Mouse (Mus musculus) hindlimb bud, embryonic 11.5 days (tissue): ENCODE data around the gene Dnaja3.
"Not testable (repeated sequence)": the region's sequence is repeated elsewhere in the genome, so short reads cannot be mapped to it uniquely, and the experiment has no call there.

Source experiments
- DNase-seq: peaks from one replicate; pipeline ENCODE4 v3.0.0-alpha.2; 2012; ENCODE audit warnings: low read depth, low spot score; ENCODE audit errors: extremely low spot score

The Dnaja3 gene

GRCm38 (mm10) chr16:4717866-4718265 is 78.1 kb downstream of the Dnaja3 start:
- no peak for DNase-seq

DNA sequence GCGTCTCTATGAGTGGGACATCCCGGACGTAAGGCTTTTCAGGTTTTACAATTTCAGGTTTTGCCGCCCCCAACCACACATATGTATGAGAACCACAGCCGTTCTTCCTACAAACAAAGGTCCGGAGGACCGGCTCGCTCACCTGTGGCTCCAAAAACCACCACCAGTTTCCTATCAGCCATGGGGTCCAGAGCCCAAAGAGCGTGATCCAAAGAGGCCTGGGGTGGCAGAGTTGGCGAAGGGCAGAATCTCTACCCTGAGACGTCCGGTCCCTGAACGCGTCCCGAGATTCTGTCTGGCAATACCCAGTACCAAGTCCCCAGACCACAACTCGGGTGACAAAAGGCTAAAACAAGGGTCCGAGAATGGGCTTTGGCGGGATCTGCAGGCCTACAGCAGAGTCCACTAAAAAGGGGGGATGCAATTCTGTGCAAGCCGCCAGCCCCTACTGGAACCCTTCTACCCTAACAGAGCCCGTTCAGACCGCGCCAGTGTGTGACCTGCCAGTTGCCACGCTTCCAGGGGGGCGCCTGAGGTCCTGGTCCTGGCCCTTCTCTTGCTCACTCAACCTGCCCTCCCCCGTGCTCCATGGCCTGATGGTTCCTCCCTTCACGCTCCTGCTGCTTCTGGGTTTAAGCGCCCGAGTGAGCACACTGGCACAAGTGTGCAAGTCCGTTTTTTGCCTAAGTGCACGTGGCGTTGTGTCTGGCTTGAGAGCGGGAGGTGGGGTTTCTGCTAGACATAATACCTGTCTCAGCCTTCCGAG is 79.1 kb downstream of the Dnaja3 start, which contains the start of gene Nmral1:
TSS of gene Nmral1 (minus strand) at position 604 of the 766 bp plus-strand sequence.
- DNase-seq: peak; percentile 69

DNA sequence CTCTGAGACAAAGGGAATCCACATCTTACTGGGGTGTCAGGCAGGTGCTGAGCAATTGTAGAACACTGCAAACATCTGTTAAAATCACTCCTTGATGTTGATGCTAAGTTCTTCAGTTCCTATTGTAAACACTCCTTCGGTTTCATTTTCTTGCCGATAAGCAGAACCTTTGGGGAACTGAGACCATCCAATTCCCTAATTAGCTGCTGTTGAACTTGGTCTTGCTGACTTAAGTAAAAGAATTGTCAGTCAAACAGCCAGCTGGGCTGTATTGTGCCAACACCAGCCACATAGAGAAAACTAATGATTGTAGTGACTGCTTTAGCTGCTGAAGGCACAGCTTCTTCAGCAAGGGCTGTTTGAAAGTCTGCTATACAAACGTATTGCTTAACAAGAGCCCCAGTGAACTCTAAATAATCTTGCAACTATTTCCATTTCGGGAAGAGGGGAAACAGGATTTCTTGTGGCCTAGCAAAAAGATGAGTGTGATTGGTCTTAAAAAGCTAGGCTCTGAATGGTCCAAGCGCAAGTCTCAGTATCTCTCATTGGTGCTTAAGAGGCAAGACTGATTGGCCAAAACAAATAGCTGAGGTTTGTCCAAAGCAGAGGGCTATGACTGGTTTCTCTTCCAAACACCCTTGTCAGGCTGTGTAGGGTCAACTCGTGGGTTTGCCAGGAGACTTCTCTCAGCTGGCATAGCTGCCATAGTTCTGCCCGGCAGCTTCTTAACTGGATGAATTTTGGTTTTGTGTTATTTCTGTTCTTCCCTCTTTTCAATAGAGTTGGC is 82.5 kb downstream of the Dnaja3 start:
- no peak for DNase-seq

DNA sequence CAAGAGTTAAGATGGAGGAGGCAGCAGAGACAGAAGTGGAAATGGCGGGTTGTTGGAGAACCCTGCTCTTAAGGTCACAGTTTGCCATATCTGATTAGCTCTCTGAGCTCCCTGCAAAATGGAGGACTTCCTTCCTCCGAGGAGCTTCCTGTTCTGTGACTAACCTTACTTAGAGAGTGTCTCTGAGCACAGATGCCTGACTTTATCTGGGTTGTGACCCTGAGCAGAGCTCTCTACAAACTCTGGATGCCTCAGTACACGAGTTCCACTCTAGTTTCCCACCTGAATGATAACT is 83.1 kb downstream of the Dnaja3 start:
- DNase-seq: no peak

GRCm38 (mm10) chr16:4725266-4725665 is 85.5 kb downstream of the Dnaja3 start:
- no peak for DNase-seq

DNA sequence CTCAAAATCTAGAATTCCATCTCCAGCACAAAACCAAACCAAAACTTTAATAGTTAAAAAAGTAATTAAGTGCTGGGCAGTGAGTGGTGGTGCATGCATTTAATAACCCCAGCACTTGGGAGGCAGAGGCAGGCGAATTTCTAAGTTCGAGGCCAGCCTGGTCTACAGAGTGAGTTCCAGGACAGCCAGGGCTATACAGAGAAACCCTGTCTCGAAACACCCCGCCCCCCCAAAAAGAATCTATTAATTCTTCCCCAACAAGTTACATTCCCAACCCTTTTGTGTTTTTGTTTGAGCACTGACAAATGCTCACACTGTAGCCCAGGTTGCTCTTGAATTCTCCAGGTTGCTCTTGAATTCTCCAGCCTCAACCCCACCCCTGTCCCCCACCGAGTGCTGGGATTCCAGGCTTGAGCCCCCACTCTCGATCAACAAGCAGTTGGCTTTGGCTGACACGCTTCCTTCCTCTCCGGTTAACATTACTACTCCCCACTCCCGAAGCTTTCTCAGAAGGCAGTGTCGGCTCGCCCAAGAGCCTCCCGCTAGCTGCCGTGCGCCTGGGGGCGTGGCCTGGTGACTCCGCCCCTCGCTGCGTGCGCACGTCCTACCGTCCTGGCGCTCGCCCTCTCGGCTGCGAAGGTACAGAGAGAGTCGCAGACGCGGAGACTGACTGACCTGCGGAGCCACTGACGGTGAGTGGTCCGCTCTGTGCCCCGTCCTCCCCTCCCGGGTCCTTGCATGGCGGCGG is 86.2 kb downstream of the Dnaja3 start, which contains the start of gene Hmox2:
TSS of gene Hmox2 (plus strand) at position 582 of the 748 bp plus-strand sequence.
- DNase-seq: peak; percentile 68

- DNase-seq: no peak
Measured at GRCm38 (mm10) chr16:4726528-4727128, 86.8 kb downstream of the Dnaja3 start.

DNA sequence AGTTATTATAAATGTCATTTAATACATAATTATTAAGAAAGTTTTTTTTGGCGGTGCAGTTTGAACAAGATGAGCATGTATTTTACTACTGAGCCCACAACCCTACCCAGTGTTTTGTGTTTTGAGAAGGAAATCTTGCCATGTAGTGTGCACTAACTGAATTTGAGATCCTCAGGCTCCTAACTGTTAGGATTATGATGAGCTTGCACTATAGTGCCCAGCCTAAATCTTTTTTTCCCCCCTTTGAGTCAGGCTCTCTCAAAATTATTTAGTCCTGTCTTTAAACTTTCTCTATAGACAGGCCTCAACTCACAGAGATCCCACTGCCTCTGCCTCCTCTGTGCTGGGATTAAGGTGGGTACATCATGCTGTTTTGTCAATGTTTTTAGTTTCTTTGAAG is 87.7 kb downstream of the Dnaja3 start:
- DNase-seq: no peak

- DNase-seq: no peak
Measured at GRCm38 (mm10) chr16:4727963-4728362, 88.2 kb downstream of the Dnaja3 start.

DNA sequence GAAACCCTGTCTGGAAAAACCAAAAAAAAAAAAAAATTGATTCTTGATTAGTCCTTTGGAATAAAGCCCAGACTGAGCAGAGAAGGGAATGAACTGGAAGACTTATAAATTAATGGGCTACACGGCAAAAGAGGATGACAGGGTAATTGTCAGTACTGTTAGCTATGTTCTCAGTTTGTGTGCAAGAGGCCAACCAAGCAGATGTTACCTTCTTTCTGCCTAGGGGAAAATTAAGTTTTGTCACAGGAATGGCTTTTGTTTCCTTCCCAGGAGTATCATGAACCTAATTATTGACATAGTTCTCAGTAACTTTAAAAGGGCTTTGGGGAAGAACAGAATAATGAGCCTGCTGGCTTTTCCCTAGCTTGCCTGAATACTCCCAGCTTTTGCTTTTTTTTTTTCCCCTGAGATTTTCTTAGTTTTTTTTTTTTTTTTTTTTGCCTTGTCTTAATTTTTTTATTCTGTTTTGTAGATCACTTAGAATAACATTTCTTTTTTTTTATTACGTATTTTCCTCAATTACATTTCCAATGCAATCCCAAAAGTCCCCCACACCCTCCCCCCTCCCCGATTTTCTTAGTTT is 91.1 kb downstream of the Dnaja3 start:
- no peak for DNase-seq

DNA sequence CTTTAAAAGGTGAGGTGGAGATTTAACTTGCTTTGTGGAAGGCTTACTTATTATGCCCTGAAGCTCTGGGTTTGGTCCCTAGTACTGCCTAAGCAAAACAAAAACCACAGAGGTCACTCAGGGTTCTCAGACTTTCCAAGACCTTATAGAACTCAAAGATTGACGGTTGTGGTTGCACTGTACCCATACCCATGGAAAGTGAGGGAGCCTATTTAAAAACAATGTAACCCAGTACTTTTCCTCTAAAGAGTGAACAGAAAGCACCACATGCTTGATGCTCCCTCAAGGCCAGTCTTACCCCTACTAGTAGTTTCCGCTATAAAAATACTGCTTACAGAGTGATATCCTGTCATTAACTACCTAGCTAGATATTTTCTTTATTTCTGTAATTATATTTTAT is 96.5 kb downstream of the Dnaja3 start:
- no peak for DNase-seq

- DNase-seq: no peak
Measured at GRCm38 (mm10) chr16:4739994-4740393, 100.2 kb downstream of the Dnaja3 start.

DNA sequence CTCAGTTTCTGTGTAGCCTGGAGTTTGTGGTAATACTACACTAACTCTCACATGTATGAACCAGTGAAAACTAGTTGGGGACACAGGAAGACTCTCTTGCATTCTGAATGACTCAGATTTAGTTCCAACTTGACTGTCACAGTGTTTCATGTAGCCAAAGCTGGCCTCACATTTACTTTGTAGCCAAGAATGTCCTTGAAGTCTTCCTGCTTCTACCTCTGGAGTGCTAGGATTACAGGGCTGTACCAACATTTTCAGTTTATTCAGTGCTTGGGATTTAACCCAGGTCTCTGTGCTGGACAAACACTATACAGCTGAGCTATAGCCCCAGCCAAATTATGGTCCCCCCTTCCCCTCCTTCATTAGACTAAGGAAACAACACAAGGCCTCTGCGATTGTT is 102.4 kb downstream of the Dnaja3 start:
- DNase-seq: no peak

GRCm38 (mm10) chr16:4752155-4752554 is 112.4 kb downstream of the Dnaja3 start:
- no peak for DNase-seq

GRCm38 (mm10) chr16:4754045-4754444 is 114.3 kb downstream of the Dnaja3 start:
- no peak for DNase-seq

DNA sequence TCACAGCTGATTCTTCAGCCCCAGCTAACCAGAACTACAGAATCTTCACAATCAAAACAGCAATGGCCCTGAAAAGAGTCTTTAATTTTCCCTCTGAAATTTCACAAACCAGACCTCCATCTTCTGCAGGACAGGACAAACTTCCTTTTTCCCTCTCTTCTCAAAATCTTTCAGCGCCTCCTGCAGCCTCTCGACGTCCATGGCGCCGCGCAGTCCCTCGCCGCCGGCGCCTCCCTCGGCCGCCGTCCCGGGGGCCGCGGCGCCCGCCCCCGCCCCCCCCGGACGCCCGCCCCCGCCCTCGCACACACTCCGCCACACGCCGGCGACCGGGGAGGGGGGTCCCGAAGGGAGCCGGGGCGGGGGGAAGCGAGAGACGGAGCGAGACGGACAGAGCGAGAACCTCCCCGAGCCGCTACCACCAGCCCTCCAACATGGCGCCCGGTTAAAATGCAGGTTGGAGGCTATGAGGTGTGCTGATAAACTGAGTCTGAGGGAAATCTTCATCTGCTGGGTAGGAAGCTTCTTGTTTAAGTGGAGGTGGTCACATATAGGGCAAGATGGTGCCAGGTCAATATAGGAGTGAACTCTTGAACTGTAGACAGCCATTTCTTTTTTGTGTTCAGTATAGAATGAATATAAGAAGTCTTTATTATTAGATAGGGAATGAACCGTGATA is 117.0 kb downstream of the Dnaja3 start:
- not testable (repeated sequence) for DNase-seq
